Mouse (Mus musculus) heart, postnatal 4 days (tissue): ENCODE measurements at regions not wholly inside any gene's neighbourhood (a gene's known extent, or its start where the extent isn't known, plus 50 kb on each side); places are given as distances from the start of the nearest gene placed in this dataset.

Experiments used
- DNase-seq: peaks from one replicate; pipeline ENCODE4 v3.0.0; 2021

- DNase-seq: no peak
Measured at GRCm38 (mm10) chr8:90762390-90762789, 54.8 kb downstream of the Gm19935 start.

DNA sequence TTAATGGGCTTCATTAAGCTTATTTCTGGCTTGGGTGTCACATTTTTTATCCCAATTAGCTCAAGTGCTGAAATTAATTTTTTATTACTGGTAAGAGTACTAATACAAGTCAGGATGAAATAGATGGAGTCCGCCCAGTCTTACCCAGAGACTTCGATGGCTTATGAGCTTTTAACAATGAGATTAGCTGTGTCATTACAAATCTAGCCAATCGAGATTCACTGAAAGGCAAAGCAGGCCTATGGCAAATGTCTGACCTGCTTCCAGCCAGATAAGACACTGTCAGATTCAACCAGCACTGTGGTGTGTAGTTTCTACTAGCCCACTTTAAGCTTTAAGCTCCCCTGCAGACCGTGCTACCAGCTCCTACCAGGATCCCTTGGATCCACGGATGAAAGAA, 55.2 kb downstream of the Gm19935 start:
- DNase-seq: no peak

GRCm38 (mm10) chr8:90761446-90761845, 55.7 kb downstream of the Gm19935 start:
- no peak for DNase-seq

GRCm38 (mm10) chr8:90759531-90759930, 57.7 kb downstream of the Gm19935 start:
- no peak for DNase-seq

DNA sequence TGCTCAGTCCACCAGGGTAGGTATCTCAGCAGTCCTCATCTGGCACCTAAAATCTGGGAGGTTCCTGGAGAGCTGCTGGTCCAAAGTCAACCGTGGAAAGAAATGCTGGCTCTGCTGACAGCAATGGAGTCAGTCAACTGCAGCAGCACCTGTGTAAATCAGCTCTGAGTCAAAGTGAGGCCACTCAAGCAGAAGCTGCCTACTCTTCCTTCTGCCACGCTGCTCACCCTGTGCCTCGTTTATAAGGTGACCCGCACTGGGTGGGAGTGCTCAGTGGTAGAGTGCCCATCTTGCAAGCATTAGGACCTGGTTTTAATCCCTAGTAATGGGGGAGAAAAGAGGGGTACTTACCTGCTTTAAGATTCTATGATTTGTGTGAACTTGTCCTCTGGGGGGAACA, 62.2 kb downstream of the Gm19935 start:
- no peak for DNase-seq

- peak; percentile 8 for DNase-seq
Measured at GRCm38 (mm10) chr8:90743546-90743945, 73.6 kb downstream of the Gm19935 start.

- DNase-seq: no peak
Measured at GRCm38 (mm10) chr8:90740963-90741733, 76.0 kb downstream of the Gm19935 start.

DNA sequence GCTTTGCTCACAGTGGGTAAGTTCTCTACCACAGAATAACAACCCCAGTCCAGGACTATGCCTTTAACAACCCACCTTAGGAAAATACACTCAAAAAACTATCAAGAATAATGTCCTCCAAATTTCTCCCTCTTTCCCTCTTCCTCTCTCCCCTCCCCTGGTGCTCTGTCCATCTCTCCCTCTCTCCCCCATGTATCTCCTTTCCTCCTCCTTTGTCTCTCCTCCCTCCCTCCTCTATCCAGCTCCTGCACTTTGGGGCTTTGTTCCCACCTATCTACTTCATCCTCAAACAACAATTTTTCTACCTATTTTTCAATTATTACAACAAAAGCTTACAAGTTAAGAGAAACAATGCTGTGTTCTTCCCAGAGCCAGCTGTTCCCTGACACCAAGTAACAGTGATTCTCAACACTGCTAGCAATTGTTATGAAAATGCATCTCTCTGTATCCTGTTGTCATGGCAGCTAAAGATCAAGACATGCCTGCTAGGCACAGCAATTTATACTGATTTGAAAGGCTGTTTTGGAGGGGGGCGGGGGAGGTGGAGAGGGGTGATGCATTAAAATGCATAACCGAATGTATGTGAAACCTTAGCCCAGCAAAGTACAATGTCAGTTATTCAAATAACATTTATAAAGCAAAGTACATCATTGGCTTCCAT, 76.8 kb downstream of the Gm19935 start:
- no peak for DNase-seq

DNA sequence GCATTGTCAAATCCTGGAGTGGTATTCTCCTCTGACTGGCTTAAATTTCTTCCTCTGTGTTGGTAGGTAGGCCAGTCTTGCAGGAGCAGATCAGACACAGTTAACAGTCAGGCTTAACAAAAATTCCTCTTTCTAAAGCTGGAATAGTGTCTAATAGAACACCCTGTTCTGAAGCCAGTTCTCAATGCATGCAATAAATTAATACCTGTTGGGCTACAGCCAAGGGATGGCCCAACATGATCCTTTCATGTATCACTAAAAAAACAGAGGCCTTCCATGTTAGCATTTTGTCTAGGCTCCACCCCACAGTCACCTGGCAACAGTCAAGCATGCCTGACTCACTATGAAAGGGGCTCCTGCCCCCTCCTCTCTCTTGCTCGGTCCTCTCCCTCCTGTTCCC, 89.2 kb downstream of the Gm19935 start:
- no peak for DNase-seq

- DNase-seq: no peak
Measured at GRCm38 (mm10) chr8:90725188-90725587, 92.0 kb downstream of the Gm19935 start.

DNA sequence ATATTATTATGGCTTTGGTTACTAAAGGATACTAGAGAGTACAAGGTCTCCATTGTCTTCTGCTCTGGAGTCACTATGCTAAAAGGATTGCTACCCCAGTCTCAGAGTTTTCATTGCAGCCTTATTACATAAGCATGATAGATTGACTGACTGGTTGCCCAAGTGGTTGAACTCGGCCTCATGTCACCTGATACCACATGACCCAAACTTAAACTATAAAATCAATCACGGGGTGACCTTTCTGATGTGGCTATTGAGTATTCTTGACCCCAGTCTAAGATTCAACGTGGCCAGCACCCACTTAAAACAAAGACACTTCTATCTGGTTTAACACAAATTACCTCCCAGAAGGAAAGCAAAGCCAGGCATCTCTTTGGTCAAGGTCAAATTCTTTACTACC, 100.8 kb downstream of the Gm19935 start:
- no peak for DNase-seq

- peak; percentile 66 for DNase-seq
Measured at GRCm38 (mm10) chr8:90708524-90708923, 108.7 kb downstream of the Gm19935 start.

- no peak for DNase-seq
Measured at GRCm38 (mm10) chr8:90692516-90692915, 124.7 kb downstream of the Gm19935 start.

- no peak for DNase-seq
Measured at GRCm38 (mm10) chr8:90685076-90685475, 132.1 kb downstream of the Gm19935 start.

DNA sequence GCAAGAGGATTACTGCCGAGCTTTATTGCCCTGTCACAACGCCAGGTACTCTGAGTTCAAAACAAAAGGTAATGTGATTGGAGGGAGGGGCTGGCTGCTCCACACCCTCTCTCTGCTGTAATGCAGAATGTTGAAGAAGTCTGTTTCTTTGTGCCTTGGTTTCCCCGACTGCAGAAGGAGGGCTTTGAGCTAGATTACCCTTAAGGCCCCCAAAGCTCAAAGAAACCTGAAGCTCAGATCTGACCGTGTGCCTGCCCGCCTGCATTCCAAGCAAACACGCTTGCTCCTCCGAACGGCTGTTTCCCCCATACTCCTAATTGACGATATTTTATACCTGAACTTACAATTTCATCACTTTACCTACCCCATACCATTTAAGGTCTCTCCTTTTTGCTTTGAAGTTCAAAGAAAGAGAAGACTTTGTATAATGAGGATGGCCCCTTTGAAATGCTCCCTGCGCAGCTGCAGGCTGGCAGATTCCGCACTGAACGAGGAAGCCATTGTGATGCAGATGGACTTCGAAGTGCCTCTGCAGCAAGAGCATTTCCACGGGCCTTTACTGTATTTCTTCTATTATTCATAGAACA, 146.6 kb downstream of the Gm19935 start:
- DNase-seq: no peak

GRCm38 (mm10) chr8:90669396-90669795, 147.8 kb downstream of the Gm19935 start:
- DNase-seq: no peak

- DNase-seq: no peak
Measured at GRCm38 (mm10) chr8:90659066-90659465, 158.1 kb downstream of the Gm19935 start.

DNA sequence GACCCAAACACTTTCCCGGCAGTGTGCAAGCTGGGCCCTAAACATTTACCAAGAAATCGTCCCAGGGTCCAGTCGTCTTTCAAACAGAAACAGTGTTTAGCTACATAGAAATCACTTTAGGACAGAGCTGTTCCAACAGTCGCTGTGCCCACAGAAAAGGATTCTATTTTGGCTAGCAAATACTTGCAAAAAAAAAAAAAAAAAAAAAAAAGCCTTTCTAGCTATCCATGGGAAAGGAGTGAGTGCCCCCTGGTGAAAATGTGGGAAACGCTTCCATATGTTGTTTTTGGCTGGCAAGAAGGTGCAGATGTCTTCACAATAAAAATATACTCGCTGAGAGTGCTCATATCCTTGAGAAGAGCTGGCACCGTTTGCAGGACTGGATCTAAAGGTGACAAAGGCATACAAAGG, 159.5 kb downstream of the Gm19935 start:
- DNase-seq: peak; percentile 54

DNA sequence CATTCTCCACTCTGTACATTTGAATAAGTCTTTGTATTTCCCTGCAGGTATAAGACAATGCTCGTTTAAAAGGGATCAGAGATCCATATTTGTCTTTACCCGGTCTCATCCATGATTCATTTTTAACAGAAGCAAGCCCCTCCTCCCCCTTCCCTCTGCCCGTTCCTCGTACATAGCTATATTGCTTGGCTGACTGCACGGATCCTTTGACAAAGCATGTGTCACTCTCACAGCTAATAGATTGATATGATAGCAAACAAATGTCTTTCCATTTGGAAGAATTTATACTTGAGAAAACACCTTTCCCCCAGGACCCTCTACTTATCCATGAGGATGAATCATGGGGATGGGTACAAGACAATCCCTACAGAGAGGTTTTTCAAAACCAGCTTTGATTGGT, 160.1 kb downstream of the Gm19935 start:
- DNase-seq: no peak

DNA sequence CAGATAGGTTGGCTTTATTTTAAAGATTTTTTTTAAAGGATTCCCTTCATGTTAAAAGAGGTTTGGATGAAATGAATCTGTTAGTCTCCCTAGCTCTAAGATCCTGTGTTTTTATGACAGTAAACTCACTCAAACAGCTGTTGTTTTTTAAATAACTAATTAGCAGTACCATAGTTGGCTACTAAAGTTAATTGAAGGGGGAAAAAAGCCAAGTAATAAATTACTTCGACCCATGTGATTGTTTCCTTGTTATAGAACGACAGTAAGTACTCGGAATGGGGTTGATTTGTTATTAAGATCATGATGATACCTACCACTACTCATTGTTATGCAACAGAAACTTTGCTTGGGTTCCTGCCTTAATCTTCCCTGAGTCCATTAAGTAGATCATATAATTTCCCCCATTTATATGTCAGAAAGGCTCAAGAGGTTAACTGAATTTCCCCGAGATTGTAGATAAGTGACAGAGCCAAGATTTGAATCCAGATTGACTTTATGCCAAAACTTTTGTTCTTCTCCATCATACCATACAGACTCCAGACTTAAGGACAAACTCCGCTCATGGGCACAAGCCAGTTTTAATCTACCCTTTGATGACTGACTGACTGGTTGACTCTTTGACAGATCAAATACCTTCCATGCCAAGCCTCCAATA, 160.6 kb downstream of the Gm19935 start:
- no peak for DNase-seq

GRCm38 (mm10) chr8:90654786-90655185, 162.4 kb downstream of the Gm19935 start:
- DNase-seq: no peak

- no peak for DNase-seq
Measured at GRCm38 (mm10) chr8:90642392-90642791, 174.8 kb downstream of the Gm19935 start.

DNA sequence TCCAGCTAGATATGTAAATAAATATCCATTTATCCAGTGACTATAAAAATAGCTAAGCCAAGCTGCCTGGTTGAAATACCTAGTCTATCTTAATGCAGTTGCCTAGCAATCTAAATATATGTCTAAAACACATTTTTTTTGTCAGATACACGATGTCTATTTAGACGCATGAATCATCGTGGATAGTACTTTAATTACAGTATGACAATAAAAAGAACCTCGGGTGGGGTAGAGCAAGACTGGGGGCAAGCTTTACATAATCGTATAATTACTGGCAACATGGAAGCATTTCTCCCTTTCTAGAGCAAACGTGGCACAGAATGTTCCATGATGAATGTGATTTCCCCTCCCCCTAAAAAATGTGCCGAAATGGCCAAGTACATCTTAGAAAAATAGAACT, 180.4 kb downstream of the Gm19935 start:
- no peak for DNase-seq
